Comparison of ENCODE assay signal across 23 mouse cellular contexts in genomic region chr14:86178517-86178916, GRCm38 (mm10).
"Had no signal": no experiment of that assay in that cellular context is flagged by ENCODE, and none has a peak within 500 bp of the region (broad histone marks: within the 10 kb centered on the region; RNA-seq: fewer than 3 reads in every experiment).

No protein-coding gene starts in this region.

- H3K27me3 ChIP-seq: heart, embryonic 13.5 days; heart, embryonic 15.5 days; hindbrain, embryonic 13.5 days; hindbrain, embryonic 15.5 days; limb, embryonic 13.5 days; limb, embryonic 15.5 days; liver, embryonic 12.5 days had no signal

- ATAC-seq: forebrain, postnatal 0 days; hindbrain, postnatal 0 days; intestine, embryonic 16.5 days; liver, embryonic 12.5 days had no signal

- H3K36me3 ChIP-seq: heart, embryonic 13.5 days; heart, embryonic 15.5 days; hindbrain, embryonic 13.5 days; hindbrain, embryonic 15.5 days; limb, embryonic 13.5 days; limb, embryonic 15.5 days; liver, embryonic 12.5 days had no signal

- H3K4me1 ChIP-seq: hindbrain, embryonic 13.5 days; hindbrain, embryonic 15.5 days; limb, embryonic 13.5 days; limb, embryonic 15.5 days; liver, embryonic 12.5 days had no signal

- H3K4me2 ChIP-seq: heart, embryonic 11.5 days; heart, embryonic 13.5 days; heart, embryonic 15.5 days; hindbrain, embryonic 13.5 days; hindbrain, embryonic 15.5 days; limb, embryonic 13.5 days; limb, embryonic 15.5 days; liver, embryonic 12.5 days had no signal

- H3K9ac ChIP-seq: forebrain, postnatal 0 days; heart, embryonic 13.5 days; heart, embryonic 15.5 days; hindbrain, embryonic 13.5 days; hindbrain, embryonic 15.5 days; limb, embryonic 13.5 days; limb, embryonic 15.5 days; liver, embryonic 12.5 days; liver, embryonic 14.5 days had no signal

- H3K27ac ChIP-seq: heart, embryonic 13.5 days; heart, embryonic 15.5 days; hindbrain, embryonic 13.5 days; hindbrain, embryonic 15.5 days; hindbrain, postnatal 0 days; limb, embryonic 13.5 days; limb, embryonic 15.5 days; liver, embryonic 12.5 days; liver, embryonic 14.5 days had no signal

- H3K4me3 ChIP-seq: heart, embryonic 13.5 days; heart, embryonic 15.5 days; hindbrain, embryonic 13.5 days; hindbrain, embryonic 15.5 days; limb, embryonic 13.5 days; limb, embryonic 15.5 days; liver, embryonic 12.5 days had no signal

- H3K9me3 ChIP-seq: heart, embryonic 13.5 days; heart, embryonic 15.5 days; hindbrain, embryonic 13.5 days; hindbrain, embryonic 15.5 days; limb, embryonic 13.5 days; limb, embryonic 15.5 days; liver, embryonic 12.5 days had no signal

- DNase-seq: forebrain, postnatal 0 days; gastrocnemius, postnatal 14 days; gastrocnemius, postnatal 36 days; heart, adult 18-20 months; heart, postnatal 14 days; heart, postnatal 36 days; kidney, adult 11 months; kidney, adult 8-10 months; kidney, postnatal 25 days; layer of hippocampus, adult 9-11 months; layer of hippocampus, postnatal 36 days; left cerebral cortex, postnatal 4 days had no signal
